Mouse (Mus musculus): ENCODE measurements around the gene Rnf214. TPM values are rescaled to one million over a fixed set of nuclear protein-coding genes. Genes with fewer than 3 reads are reported as not detected.

Rnf214 gene
- polyA plus RNA-seq, 1 experiment: 0.96 TPM

DNA sequence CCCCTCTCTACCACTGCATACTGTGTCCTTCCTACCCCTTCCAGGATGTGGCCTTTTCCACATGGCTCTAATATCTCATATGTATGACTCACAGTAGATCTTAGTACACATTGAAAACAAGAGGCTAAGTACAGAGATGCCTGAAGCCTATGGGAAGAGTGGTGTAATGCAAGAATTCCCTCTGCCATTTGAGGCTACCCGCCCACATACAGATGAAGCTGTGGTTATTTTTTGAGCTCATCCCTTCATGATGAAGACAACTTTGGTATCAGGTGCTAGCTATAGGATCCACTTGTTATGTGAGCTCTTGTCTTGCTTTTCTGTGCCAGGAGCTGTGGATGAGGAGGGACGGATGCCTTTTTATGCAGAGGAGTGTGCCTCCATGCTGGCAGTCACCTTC, 8.9 kb upstream of the Rnf214 start:
- Histone ChIP-seq H3K4me3 (replicated peaks) (no peak overlapping the region), H3K27me3 (ENCODE audit: control insufficient read depth) (no peaks in the 10 kb centered on the region), H3K36me3 (ENCODE audit: control insufficient read depth) (peaks cover 97% of the 10 kb centered on the region), H3K9me3 (ENCODE audit: control insufficient read depth, low read length) (no peaks in the 10 kb centered on the region), H3K4me1 (ENCODE audit: control insufficient read depth) (no peaks in the 10 kb centered on the region)
- TF ChIP-seq GATA1 (IDR thresholded peaks at IDR 0.05; ENCODE audit: low read length) (no peak), TAL1 (IDR thresholded peaks at IDR 0.05; ENCODE audit: low read length) (no peak)

- no peaks in the 10 kb centered on the region for H3K9me3 ChIP-seq (ENCODE audit: control insufficient read depth, low read length)
- TF ChIP-seq GATA1 (IDR thresholded peaks at IDR 0.05; ENCODE audit: low read length): no peak
- TF ChIP-seq TAL1 (IDR thresholded peaks at IDR 0.05; ENCODE audit: low read length): no peak
- peaks cover 18% of the 10 kb centered on the region for H3K4me1 ChIP-seq (ENCODE audit: control insufficient read depth)
- peaks cover 85% of the 10 kb centered on the region for H3K36me3 ChIP-seq (ENCODE audit: control insufficient read depth)
- H3K27me3 ChIP-seq (ENCODE audit: control insufficient read depth): no peaks in the 10 kb centered on the region
- H3K4me3 ChIP-seq (replicated peaks): no peak overlapping the region
Measured at GRCm38 (mm10) chr9:45911673-45912072, 5.0 kb upstream of the Rnf214 start.

GRCm38 (mm10) chr9:45910995-45911394, 4.3 kb upstream of the Rnf214 start:
- Histone ChIP-seq H3K27me3 (ENCODE audit: control insufficient read depth) (no peaks in the 10 kb centered on the region), H3K4me1 (ENCODE audit: control insufficient read depth) (peaks cover 18% of the 10 kb centered on the region), H3K36me3 (ENCODE audit: control insufficient read depth) (peaks cover 79% of the 10 kb centered on the region), H3K9me3 (ENCODE audit: control insufficient read depth, low read length) (no peaks in the 10 kb centered on the region), H3K4me3 (replicated peaks) (no peak overlapping the region)
- TF ChIP-seq GATA1 (IDR thresholded peaks at IDR 0.05; ENCODE audit: low read length) (no peak), TAL1 (IDR thresholded peaks at IDR 0.05; ENCODE audit: low read length) (no peak)

- no peaks in the 10 kb centered on the region for H3K27me3 ChIP-seq (ENCODE audit: control insufficient read depth)
- TF ChIP-seq GATA1 (IDR thresholded peaks at IDR 0.05; ENCODE audit: low read length) (no peak), TAL1 (IDR thresholded peaks at IDR 0.05; ENCODE audit: low read length) (no peak)
Measured at GRCm38 (mm10) chr9:45907078-45907428, 342 bp upstream of the Rnf214 start.

GRCm38 (mm10) chr9:45905811-45906237, 887 bp downstream of the Rnf214 start:
- peak overlapping the region; percentile 70 for H3K4me3 ChIP-seq (replicated peaks)
- no peaks in the 10 kb centered on the region for H3K27me3 ChIP-seq (ENCODE audit: control insufficient read depth)
- H3K36me3 ChIP-seq (ENCODE audit: control insufficient read depth): peaks cover 45% of the 10 kb centered on the region
- peaks cover 32% of the 10 kb centered on the region for H3K4me1 ChIP-seq (ENCODE audit: control insufficient read depth)
- no peak for TF ChIP-seq GATA1 (IDR thresholded peaks at IDR 0.05; ENCODE audit: low read length)
- TF ChIP-seq TAL1 (IDR thresholded peaks at IDR 0.05; ENCODE audit: low read length): no peak
- no peaks in the 10 kb centered on the region for H3K9me3 ChIP-seq (ENCODE audit: control insufficient read depth, low read length)

More at GRCm38 (mm10) chr9:45907078-45907428, 342 bp upstream of the Rnf214 start:
- peaks cover 53% of the 10 kb centered on the region for H3K36me3 ChIP-seq (ENCODE audit: control insufficient read depth)
- no peaks in the 10 kb centered on the region for H3K9me3 ChIP-seq (ENCODE audit: control insufficient read depth, low read length)
- H3K4me1 ChIP-seq (ENCODE audit: control insufficient read depth): peaks cover 32% of the 10 kb centered on the region
- H3K4me3 ChIP-seq (replicated peaks): peak overlapping the region; percentile 70

DNA sequence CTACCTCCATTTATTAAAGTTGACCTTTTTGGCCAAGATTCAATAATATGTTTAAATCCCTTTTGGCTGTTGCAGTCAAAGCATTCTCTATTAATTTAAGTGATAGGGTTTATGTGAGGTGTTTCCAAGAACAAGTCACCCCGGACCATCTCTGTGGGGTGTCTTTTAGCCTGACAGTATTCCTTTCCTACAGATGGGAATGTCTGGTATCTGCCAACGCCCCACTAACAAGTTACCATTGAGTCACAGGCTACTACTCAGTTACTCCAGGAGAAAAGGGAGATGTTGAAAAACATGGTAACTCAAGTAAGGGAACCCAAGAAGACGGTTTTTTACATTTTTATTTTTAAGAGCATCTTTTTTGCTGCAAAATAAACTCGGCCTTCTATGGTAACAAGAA, 1.5 kb downstream of the Rnf214 start:
- Histone ChIP-seq H3K9me3 (ENCODE audit: control insufficient read depth, low read length) (no peaks in the 10 kb centered on the region), H3K27me3 (ENCODE audit: control insufficient read depth) (no peaks in the 10 kb centered on the region), H3K4me1 (ENCODE audit: control insufficient read depth) (peaks cover 32% of the 10 kb centered on the region), H3K36me3 (ENCODE audit: control insufficient read depth) (peaks cover 41% of the 10 kb centered on the region), H3K4me3 (replicated peaks) (peak overlapping the region; percentile 70)
- TF ChIP-seq TAL1 (IDR thresholded peaks at IDR 0.05; ENCODE audit: low read length): no peak
- no peak for TF ChIP-seq GATA1 (IDR thresholded peaks at IDR 0.05; ENCODE audit: low read length)

GRCm38 (mm10) chr9:45893681-45894080, 13.0 kb downstream of the Rnf214 start:
- H3K9me3 ChIP-seq (ENCODE audit: control insufficient read depth, low read length): no peaks in the 10 kb centered on the region

GRCm38 (mm10) chr9:45877928-45878327, 28.8 kb downstream of the Rnf214 start:
- no peak for TF ChIP-seq TAL1 (IDR thresholded peaks at IDR 0.05; ENCODE audit: low read length)
- TF ChIP-seq GATA1 (IDR thresholded peaks at IDR 0.05; ENCODE audit: low read length): no peak
- Histone ChIP-seq H3K4me3 (replicated peaks) (no peak overlapping the region), H3K27me3 (ENCODE audit: control insufficient read depth) (no peaks in the 10 kb centered on the region), H3K9me3 (ENCODE audit: control insufficient read depth, low read length) (no peaks in the 10 kb centered on the region), H3K36me3 (ENCODE audit: control insufficient read depth) (peaks cover 52% of the 10 kb centered on the region), H3K4me1 (ENCODE audit: control insufficient read depth) (no peaks in the 10 kb centered on the region)

More at GRCm38 (mm10) chr9:45893681-45894080, 13.0 kb downstream of the Rnf214 start:
- TF ChIP-seq TAL1 (IDR thresholded peaks at IDR 0.05; ENCODE audit: low read length) (no peak), GATA1 (IDR thresholded peaks at IDR 0.05; ENCODE audit: low read length) (no peak)
- H3K4me1 ChIP-seq (ENCODE audit: control insufficient read depth): no peaks in the 10 kb centered on the region
- no peaks in the 10 kb centered on the region for H3K27me3 ChIP-seq (ENCODE audit: control insufficient read depth)
- no peak overlapping the region for H3K4me3 ChIP-seq (replicated peaks)
- peaks cover 89% of the 10 kb centered on the region for H3K36me3 ChIP-seq (ENCODE audit: control insufficient read depth)

- H3K4me1 ChIP-seq (ENCODE audit: control insufficient read depth): no peaks in the 10 kb centered on the region
- H3K36me3 ChIP-seq (ENCODE audit: control insufficient read depth): peaks cover 80% of the 10 kb centered on the region
- no peaks in the 10 kb centered on the region for H3K27me3 ChIP-seq (ENCODE audit: control insufficient read depth)
- no peaks in the 10 kb centered on the region for H3K9me3 ChIP-seq (ENCODE audit: control insufficient read depth, low read length)
- TF ChIP-seq TAL1 (IDR thresholded peaks at IDR 0.05; ENCODE audit: low read length): no peak
- no peak for TF ChIP-seq GATA1 (IDR thresholded peaks at IDR 0.05; ENCODE audit: low read length)
- no peak overlapping the region for H3K4me3 ChIP-seq (replicated peaks)
Measured at GRCm38 (mm10) chr9:45870265-45870664, 36.4 kb downstream of the Rnf214 start.

- H3K27me3 ChIP-seq (ENCODE audit: control insufficient read depth): no peaks in the 10 kb centered on the region
- H3K36me3 ChIP-seq (ENCODE audit: control insufficient read depth): peaks cover 86% of the 10 kb centered on the region
- H3K9me3 ChIP-seq (ENCODE audit: control insufficient read depth, low read length): no peaks in the 10 kb centered on the region
- H3K4me1 ChIP-seq (ENCODE audit: control insufficient read depth): no peaks in the 10 kb centered on the region
- TF ChIP-seq TAL1 (IDR thresholded peaks at IDR 0.05; ENCODE audit: low read length) (no peak), GATA1 (IDR thresholded peaks at IDR 0.05; ENCODE audit: low read length) (no peak)
- no peak overlapping the region for H3K4me3 ChIP-seq (replicated peaks)
Measured at GRCm38 (mm10) chr9:45869181-45869580, 37.5 kb downstream of the Rnf214 start.
